Mouse (Mus musculus) limb, embryonic 14.5 days (tissue): Measurements from ENCODE around the gene Adap1. TPM values are rescaled to one million over a fixed set of nuclear protein-coding genes. Genes with fewer than 3 reads are reported as not detected.

Experiments used
- ATAC-seq: fragments of 200-750 bp; cut with Nextera tagmentation; 2 replicates; pipeline ENCODE4 v1.8.0; 2017; ENCODE audit warnings: low read depth, moderate number of reproducible peaks, moderate TSS enrichment; ENCODE audit not compliant: low FRiP score
- DNase-seq: peaks from one replicate; pipeline ENCODE4 v3.0.0-alpha.2; 2015; ENCODE audit warnings: low spot score
- H3K27ac ChIP-seq: fragments of 300-500 bp; sonication (generic); replicated peaks from 2 replicates; pipeline ENCODE4 v1.5.1; 2014; ENCODE audit warnings: low read depth, mild to moderate bottlenecking, low read length, moderate library complexity, mixed read lengths
- H3K27me3 ChIP-seq: fragments of 300-500 bp; sonication (generic); 2 replicates; pipeline ENCODE4 v1.6.1; 2014; ENCODE audit warnings: low read length, mixed read lengths; ENCODE audit not compliant: control insufficient read depth, insufficient read depth
- H3K36me3 ChIP-seq: fragments of 300-500 bp; sonication (generic); 2 replicates; pipeline ENCODE4 v1.6.1; 2014; ENCODE audit warnings: mild to moderate bottlenecking, low read length, moderate library complexity, mixed read lengths; ENCODE audit not compliant: control insufficient read depth, insufficient read depth
- H3K4me1 ChIP-seq: fragments of 300-500 bp; sonication (generic); 2 replicates; pipeline ENCODE4 v1.6.1; 2014; ENCODE audit warnings: antibody characterized with exemption, low read length, mixed read lengths; ENCODE audit not compliant: control insufficient read depth, insufficient read depth
- H3K4me2 ChIP-seq: fragments of 300-500 bp; sonication (generic); replicated peaks from 2 replicates; pipeline ENCODE4 v1.6.1; 2014; ENCODE audit warnings: low read depth, mild to moderate bottlenecking, low read length, moderate library complexity; ENCODE audit not compliant: severe bottlenecking
- H3K4me3 ChIP-seq: fragments of 300-500 bp; sonication (generic); replicated peaks from 2 replicates; pipeline ENCODE4 v1.5.1; 2014; ENCODE audit warnings: low read length
- H3K9ac ChIP-seq: fragments of 300-500 bp; sonication (generic); 2 replicates; pipeline ENCODE4 v1.6.1; 2014; ENCODE audit warnings: mild to moderate bottlenecking, low read depth, low read length, moderate library complexity; ENCODE audit not compliant: severe bottlenecking
- H3K9me3 ChIP-seq: fragments of 300-500 bp; sonication (generic); 2 replicates; pipeline ENCODE4 v1.6.1; 2016; ENCODE audit warnings: low read length; ENCODE audit not compliant: control insufficient read depth
- POLR2A ChIP-seq: fragments of 200-500 bp; IDR thresholded peaks from 2 replicates; pipeline ENCODE4 v1.8.0; 2012; ENCODE audit warnings: inconsistent platforms, mild to moderate bottlenecking, moderate library complexity, borderline replicate concordance; ENCODE audit not compliant: insufficient read depth, insufficient read length; ENCODE audit errors: extremely low read depth
- WGBS: fragments of 180-500 bp; shearing (Covaris S2); extraction: QIAGEN DNeasy Blood & Tissue Kit; methylation state at CpG from one replicate; pipeline ENCODE4 v1.1.7; 2014; 5-methylcytosine and 5-hydroxymethylcytosine counted together
- polyA plus RNA-seq, 2 experiments: library from polyadenylated mRNA; depleted of rRNA in 1 of 2; stranded (reverse) in 1 of 2; unstranded in 1 of 2; fragments of >200 nt; fragmentation: Nextera tagmentation in 1 of 2; extraction: Ambion mirVana in 1 of 2; gene quantifications; 2 replicates each; pipeline versions ENCODE4 v1.2.1 to v1.2.3; 2012 to 2014

Adap1 gene
- polyA plus RNA-seq, 2 experiments = 2.5 to 2.7 TPM

DNA sequence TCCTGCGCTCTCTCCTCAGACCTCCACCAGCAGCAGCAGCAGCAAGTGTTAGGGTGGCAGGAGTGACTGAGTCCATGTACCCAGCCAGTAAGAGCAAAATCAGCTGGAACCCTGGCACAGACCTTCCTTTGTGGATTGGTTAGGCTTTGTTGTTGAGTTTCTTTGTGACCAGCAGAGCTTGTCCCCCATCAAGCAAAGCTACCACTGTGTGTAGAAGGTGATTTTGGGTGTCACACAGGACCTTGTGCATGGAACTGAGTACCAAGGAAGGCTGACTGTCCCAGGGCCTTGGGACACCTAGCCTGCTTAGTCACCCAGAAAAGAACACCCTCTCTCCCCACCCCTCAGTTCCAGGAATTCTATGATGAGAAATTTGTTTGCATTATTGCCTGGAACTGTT lies 68.2 kb downstream of the Adap1 start:
- no peak overlapping the region for H3K9ac ChIP-seq
- peaks cover 4% of the 10 kb centered on the region for H3K4me1 ChIP-seq
- no peak overlapping the region for H3K27ac ChIP-seq
- H3K9me3 ChIP-seq = no peaks in the 10 kb centered on the region
- WGBS = 100% methylated on average over 1 of the region's 1 CpGs
- TF ChIP-seq POLR2A = no peak
- ATAC-seq = no peak
- peaks cover 31% of the 10 kb centered on the region for H3K36me3 ChIP-seq
- H3K4me3 ChIP-seq = no peak overlapping the region
- DNase-seq = no peak
- no peak overlapping the region for H3K4me2 ChIP-seq
- H3K27me3 ChIP-seq = no peaks in the 10 kb centered on the region

DNA sequence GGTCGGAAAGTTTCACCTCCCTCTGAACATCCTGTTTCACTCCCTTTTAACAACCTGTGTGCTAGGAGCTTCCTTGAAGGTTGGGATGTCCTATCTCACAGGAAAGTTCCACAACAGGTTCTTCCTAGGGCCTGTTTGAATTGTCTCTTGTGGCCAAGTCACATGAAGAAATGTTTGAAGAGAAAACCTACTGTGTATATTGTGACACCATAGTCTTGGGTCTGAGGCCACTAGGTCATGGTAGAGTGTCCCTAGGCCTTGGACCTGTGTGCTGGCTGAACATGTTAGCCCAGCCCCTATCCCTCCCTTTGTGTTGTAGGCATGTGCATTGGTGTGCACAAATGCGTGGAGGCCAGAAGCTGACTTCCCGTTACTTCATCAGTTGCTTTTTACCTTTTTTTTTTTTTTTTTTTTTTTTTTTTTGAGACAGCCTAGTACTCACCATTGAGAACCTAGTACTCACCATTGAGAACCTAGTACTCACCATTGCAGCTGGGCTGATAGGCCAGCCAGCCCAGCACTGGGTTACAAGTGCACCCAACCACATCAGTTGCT lies 69.1 kb downstream of the Adap1 start:
- H3K9ac ChIP-seq = 0 out of 2 replicates have a peak overlapping the region, but pooled peaks have one; percentile 12
- no peak overlapping the region for H3K27ac ChIP-seq
- TF ChIP-seq POLR2A = no peak
- H3K9me3 ChIP-seq = no peaks in the 10 kb centered on the region
- peaks cover 26% of the 10 kb centered on the region for H3K36me3 ChIP-seq
- H3K4me1 ChIP-seq = peaks cover 8% of the 10 kb centered on the region
- no peak overlapping the region for H3K4me2 ChIP-seq
- no peak overlapping the region for H3K4me3 ChIP-seq
- H3K27me3 ChIP-seq = no peaks in the 10 kb centered on the region
- no peak for ATAC-seq
- DNase-seq = no peak
- 84% methylated on average over 3 of the region's 3 CpGs for WGBS

DNA sequence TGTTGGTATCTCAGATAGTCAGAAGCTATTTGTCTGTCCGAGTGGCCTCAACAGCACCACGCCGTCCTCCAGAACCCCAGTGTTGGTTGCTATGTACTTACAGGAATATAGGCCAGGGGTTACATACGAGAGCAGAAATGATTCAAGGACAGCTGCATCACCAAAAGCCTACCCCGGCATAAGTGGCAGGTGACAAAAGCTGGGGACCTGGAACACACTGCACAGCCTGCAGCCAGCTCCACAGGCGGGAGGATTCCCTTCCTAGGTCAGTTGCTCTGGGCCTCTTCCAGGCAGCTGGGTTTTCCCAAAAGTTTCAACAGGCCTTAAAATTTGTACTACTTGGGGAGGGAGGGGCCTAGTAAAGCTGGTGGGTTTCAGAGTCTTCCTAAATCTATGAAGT lies 69.6 kb downstream of the Adap1 start:
- Histone ChIP-seq H3K9ac (no peak overlapping the region), H3K4me1 (peaks cover 8% of the 10 kb centered on the region), H3K4me3 (no peak overlapping the region), H3K27me3 (no peaks in the 10 kb centered on the region), H3K4me2 (no peak overlapping the region), H3K36me3 (peaks cover 26% of the 10 kb centered on the region), H3K27ac (no peak overlapping the region), H3K9me3 (no peaks in the 10 kb centered on the region)
- 89% methylated on average over 6 of the region's 6 CpGs for WGBS
- DNase-seq (no peak), ATAC-seq (no peak)
- TF ChIP-seq POLR2A = no peak

DNA sequence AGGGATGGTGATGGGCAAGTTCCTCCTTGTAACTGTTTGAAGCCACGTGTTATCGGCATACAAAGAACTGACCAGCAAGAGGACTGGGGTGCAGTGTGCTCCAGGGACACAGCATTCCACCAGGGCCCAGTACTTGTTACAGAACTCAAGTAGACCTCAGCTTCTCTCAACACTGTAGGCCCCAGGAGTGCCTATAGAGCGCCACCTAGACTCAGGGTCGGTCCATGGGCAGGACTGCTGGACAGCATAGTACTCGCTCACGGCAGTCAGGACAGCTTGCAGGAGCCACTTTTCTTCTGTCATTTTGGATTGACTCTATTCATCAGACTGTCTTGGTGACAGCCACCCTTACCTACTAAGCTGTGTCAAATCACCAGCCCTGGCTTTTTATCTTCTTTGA lies 70.5 kb downstream of the Adap1 start:
- no peak for TF ChIP-seq POLR2A
- H3K4me1 ChIP-seq = peaks cover 8% of the 10 kb centered on the region
- no peaks in the 10 kb centered on the region for H3K27me3 ChIP-seq
- H3K4me2 ChIP-seq = no peak overlapping the region
- no peak overlapping the region for H3K4me3 ChIP-seq
- ATAC-seq (no peak), DNase-seq (no peak)
- WGBS = 86% methylated on average over 6 of the region's 6 CpGs
- H3K27ac ChIP-seq = no peak overlapping the region
- peaks cover 21% of the 10 kb centered on the region for H3K36me3 ChIP-seq
- H3K9ac ChIP-seq = 0 out of 2 replicates have a peak overlapping the region, but pooled peaks have one; percentile 16
- H3K9me3 ChIP-seq = no peaks in the 10 kb centered on the region

DNA sequence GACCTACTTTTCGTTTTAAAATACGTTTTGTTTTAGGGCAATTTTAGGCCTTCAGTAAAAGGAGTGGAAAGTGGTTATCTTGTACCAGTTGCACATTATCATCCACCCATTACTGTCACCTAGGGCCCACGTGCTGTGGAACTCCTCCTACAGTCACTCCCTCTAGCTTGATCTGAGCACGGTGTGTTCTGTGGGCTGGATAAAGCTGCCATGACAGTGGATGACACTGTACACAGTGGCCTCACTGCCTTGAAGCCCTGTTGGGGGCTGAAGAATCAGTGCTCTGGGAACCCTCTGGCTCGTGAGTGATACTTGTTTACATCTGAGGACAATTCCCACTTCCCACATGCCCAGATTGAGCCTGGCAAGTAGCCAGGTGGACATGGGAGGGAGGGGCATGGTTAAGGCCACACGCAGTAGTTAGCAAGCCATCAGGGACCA lies 72.1 kb downstream of the Adap1 start:
- H3K4me3 ChIP-seq = peak overlapping the region; percentile 80
- no peak for DNase-seq
- H3K9ac ChIP-seq = peak overlapping the region; percentile 77
- no peak for TF ChIP-seq POLR2A
- H3K27ac ChIP-seq = peak overlapping the region; percentile 85; the same call in 1 of the 2 replicates
- H3K4me1 ChIP-seq = peaks cover 8% of the 10 kb centered on the region
- 4% methylated on average over 6 of the region's 6 CpGs for WGBS
- H3K36me3 ChIP-seq = peaks cover 26% of the 10 kb centered on the region
- H3K9me3 ChIP-seq = no peaks in the 10 kb centered on the region
- peak overlapping the region; percentile 64 for H3K4me2 ChIP-seq
- H3K27me3 ChIP-seq = no peaks in the 10 kb centered on the region
- no peak for ATAC-seq
